Mouse (Mus musculus) lung, adult 2 months (tissue): ENCODE measurements around the gene Mrgprg. TPM values are rescaled to one million over a fixed set of nuclear protein-coding genes. Genes with fewer than 3 reads are reported as not detected.

Experiments
- DNase-seq: peaks from one replicate; pipeline ENCODE4 v3.0.0; 2022
- H3K4me1 ChIP-seq: fragments of 200-500 bp; 2 replicates; pipeline ENCODE4 v1.6.1; 2011; ENCODE audit warnings: low read length; ENCODE audit not compliant: control insufficient read depth, insufficient read depth
- H3K4me3 ChIP-seq: fragments of 200-500 bp; replicated peaks from 2 replicates; pipeline ENCODE3; 2011; ENCODE audit warnings: low read depth, mild to moderate bottlenecking, control low read depth, low read length; ENCODE audit errors: extremely low read depth
- CTCF ChIP-seq: fragments of 200-500 bp; IDR thresholded peaks from 2 replicates; pipeline ENCODE4 v1.5.1; 2011; ENCODE audit warnings: mild to moderate bottlenecking, low read length, control low read depth; ENCODE audit not compliant: insufficient read depth
- POLR2A ChIP-seq: fragments of 200-500 bp; IDR thresholded peaks from 2 replicates; pipeline ENCODE4 v1.6.1; 2011; ENCODE audit warnings: low read depth, mild to moderate bottlenecking, control low read depth, low read length, borderline replicate concordance; ENCODE audit errors: extremely low read depth
- WGBS: fragments of 180-500 bp; shearing (Covaris S2); methylation state at CpG from one replicate; pipeline ENCODE4 v1.1.7; 2018; 5-methylcytosine and 5-hydroxymethylcytosine counted together
- polyA plus RNA-seq: library from polyadenylated mRNA; depleted of rRNA; stranded (reverse); fragments of >200 nt; gene quantifications from 2 replicates; pipeline ENCODE4 v1.2.3, GENCODE M21; 2012

Gene Mrgprg
- polyA plus RNA-seq, 1 experiment: not detected

DNA sequence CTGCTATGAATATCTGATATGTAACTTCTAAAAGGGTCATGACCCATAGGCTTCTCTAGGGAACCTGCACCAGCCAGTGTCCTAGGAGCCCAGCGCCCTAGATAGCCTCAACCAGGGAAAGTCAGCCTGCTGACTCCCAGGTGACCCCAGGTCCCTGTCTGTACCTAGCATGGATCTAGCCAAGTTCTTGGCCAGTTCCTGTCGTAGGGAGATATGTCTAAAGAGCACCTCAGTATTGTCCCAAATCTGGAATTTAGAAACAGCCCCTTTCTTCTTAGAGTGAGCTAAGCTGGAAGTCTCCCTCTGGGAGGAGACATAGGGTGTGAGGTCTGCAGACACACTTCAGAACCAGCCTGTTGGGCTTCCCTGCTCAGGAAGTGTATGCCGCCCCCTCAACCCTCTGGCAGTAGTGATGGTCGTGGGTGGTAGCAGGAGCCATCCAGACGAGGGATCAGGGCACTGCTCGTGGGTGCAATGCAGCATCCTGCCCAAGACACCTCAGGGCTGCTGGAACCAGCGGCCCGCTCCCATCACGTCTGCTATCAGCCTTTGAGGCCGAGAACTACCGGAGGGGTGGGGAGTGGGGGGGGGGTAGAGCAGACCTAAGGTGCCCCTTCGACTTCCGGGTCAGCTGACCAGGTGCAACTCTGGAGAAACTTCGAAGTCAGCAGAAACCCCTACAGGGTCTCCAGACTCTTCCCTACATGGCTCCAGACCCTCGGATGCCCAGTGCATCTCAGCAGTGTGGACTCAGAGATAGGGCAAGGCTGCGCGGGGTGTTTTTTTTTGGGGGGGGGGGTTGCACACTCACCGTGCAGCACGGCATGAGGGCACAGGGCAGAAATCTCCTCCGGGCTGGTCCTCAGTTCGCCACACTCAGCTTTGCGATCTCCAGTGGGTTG is 10.4 kb downstream of the Mrgprg start, which contains the start of gene Osbpl5:
Gene Osbpl5 (minus strand): TSS at position 861 of the 902 bp plus-strand sequence.
- 25% methylated on average over 22 of the region's 22 CpGs for WGBS
- TF ChIP-seq CTCF (no peak), POLR2A (no peak)
- Histone ChIP-seq H3K4me1 (no peaks in the 10 kb centered on the region; the same call in 1 of the 2 replicates), H3K4me3 (peak within 1 kb of the TSS; percentile 55)
- no peak for DNase-seq

DNA sequence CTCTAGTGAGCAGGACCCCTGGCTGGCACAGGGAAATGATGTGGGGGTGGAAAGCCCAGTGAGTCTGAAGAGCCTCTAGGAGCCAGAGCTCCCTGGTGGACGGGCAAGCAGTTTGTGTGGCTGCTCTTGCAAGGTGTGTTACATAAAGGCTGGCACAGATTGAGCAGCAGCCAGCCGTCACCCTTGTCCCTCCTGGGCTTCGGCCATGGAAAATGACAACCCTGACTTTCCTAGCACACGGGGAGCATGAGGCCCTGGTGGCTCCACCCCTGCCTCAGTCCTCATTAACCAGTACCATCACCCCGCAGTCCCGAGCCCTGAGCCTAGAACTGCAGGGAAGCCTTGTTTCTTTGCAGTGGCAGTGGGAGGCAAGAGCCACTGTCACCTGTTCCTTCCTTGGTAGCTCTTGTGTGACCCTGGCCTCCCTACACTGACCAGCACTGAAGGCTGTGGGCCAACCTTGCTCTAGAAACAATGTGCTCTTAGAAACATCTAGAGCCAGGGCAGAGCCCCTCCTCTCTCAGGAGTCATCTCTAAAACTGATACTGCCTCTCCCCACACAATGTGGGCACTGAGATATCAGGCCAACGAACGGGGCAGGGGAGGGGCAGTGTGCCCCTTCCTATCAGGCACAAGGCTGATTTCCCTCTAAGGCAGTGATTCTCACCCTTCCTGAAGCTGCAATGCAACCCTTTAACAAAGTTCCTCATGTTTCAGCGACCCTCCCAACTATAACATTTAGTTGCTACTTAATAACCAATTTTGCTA is 11.3 kb downstream of the Mrgprg start:
- TF ChIP-seq CTCF (no peak), POLR2A (no peak)
- no peak overlapping the region for H3K4me3 ChIP-seq
- no peaks in the 10 kb centered on the region; the same call in 1 of the 2 replicates for H3K4me1 ChIP-seq
- WGBS: 77% methylated on average over 9 of the region's 9 CpGs
- no peak for DNase-seq

DNA sequence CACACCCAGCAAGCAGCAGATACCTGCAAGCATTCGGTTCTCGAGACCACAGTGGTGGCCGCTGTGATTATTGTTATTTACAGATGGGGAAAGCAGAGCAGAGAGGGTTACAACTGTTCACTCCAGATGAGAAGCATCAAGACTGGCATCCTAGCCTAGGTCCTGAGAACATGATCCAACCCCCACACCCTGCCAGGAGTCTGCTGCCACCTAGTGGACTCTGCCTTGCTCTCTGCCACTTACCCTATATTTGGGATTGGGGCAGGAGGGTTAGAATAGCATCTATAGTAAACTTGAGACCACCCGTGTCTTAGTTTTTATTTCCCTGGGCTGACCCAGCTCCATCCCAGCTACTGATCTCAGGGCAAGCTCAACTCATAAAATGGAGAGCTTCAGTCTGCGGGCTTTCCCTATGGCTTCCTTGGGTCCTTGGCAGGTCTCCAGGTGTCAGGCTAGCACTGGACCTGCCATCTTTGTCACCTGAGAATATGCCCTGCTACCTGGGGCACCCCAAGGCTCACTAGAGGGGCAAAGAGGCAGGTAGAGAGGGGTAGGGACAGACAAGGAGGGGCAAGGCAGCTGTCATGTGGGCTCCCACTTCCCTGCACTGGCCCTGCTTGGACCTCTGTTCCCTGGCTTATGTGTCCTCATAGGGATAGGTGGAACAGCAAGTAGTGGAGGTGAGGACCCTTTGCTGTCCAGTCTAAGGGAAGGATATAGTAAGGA is 12.6 kb downstream of the Mrgprg start:
- WGBS: 40% methylated on average over 5 of the region's 5 CpGs

DNA sequence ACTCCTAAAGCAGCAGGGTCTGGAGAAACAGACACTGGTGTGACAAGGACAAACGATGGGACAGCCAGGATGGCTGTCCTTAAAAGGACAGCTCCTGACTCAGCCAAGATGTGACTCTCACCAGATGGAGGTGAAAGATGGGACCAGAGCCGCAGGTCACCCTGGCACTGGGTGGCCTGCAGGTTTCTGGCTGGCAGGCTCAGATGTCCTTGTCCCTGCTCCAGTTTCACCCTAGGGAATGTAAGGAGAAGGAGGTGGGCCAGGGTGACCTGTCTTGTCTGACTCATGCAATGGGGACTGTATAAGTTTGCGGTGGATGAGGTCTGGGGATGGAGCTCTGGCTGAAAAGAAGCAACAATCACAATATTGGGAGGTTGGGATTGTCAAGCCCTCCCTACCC is 14.2 kb downstream of the Mrgprg start:
- WGBS: 87% methylated on average over 3 of the region's 3 CpGs
- no peak for TF ChIP-seq CTCF
- no peak for TF ChIP-seq POLR2A
- Histone ChIP-seq H3K4me3 (no peak overlapping the region), H3K4me1 (no peaks in the 10 kb centered on the region; the same call in 1 of the 2 replicates)
- no peak for DNase-seq

More for the DNA sequence above, 12.6 kb downstream of the Mrgprg start:
- peak; percentile 89 for TF ChIP-seq CTCF
- no peak for TF ChIP-seq POLR2A
- Histone ChIP-seq H3K4me3 (no peak overlapping the region), H3K4me1 (no peaks in the 10 kb centered on the region; the same call in 1 of the 2 replicates)
- DNase-seq: peak; percentile 51

DNA sequence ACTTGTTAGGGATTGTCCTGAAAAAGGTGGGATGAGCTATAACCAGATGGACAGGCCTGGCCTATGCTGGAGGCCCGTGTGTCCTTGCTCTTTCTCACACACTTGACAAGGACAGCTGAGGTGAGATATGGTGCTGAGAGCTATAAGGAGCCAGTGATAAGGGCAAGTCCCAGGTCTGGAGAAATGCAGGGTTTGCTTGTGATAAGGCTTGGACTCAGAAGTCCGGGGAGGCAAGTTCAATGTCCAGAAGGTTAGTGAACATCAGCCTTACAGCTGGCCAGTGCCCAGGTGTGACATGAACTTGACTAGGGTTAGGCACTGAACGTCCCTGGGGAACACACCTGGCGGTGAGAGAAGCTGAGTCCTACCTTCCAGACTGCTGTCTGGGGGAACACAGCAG is 14.7 kb downstream of the Mrgprg start:
- TF ChIP-seq CTCF (no peak), POLR2A (no peak)
- no peaks in the 10 kb centered on the region; the same call in 1 of the 2 replicates for H3K4me1 ChIP-seq
- WGBS: 57% methylated on average over 4 of the region's 4 CpGs
- DNase-seq: no peak
- H3K4me3 ChIP-seq: no peak overlapping the region

DNA sequence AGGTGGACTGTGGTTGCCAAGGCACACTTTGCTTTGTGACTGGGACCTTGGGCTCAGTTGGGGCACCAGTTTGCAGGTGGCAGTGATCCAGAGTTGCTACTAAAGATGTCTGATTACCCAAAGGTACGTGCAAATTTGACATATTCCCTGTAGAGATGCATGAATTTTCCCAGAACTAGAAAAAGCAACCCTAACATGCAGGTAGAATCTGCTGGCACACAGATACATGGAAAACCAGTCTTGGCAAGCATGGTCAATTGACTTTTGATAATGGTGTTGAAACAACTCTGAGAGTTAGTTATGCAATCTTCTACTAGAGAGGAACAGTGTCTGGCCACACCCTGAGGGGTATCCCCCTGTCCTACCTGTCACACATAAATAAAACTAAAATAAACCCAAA is 15.4 kb downstream of the Mrgprg start:
- no peaks in the 10 kb centered on the region; the same call in 1 of the 2 replicates for H3K4me1 ChIP-seq
- TF ChIP-seq CTCF: no peak
- TF ChIP-seq POLR2A: no peak
- no peak for DNase-seq
- no peak overlapping the region for H3K4me3 ChIP-seq
- 61% methylated on average over 1 of the region's 1 CpGs for WGBS

DNA sequence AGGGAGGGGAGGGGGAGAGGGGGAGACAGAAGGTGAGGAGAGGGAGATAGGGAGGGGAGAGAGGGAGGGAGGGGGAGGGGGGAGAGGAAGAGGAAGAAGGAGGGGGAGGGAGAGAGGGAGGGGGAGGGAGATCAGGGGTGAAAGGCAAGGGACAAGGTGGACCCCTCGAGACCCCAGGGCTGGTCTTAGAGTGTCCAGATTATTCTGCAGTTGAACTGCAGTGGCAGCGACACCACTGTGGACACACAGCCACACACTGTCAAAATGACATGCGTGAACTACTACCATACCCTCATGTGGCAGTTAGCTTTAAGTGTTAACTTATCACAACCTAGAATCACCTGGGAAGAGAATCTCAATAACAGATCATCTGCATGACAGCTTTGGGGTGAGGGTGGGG is 17.7 kb downstream of the Mrgprg start:
- WGBS: 63% methylated on average over 3 of the region's 3 CpGs
- DNase-seq: no peak
- H3K4me3 ChIP-seq: no peak overlapping the region
- TF ChIP-seq CTCF (no peak), POLR2A (no peak)
- no peaks in the 10 kb centered on the region; the same call in 1 of the 2 replicates for H3K4me1 ChIP-seq

DNA sequence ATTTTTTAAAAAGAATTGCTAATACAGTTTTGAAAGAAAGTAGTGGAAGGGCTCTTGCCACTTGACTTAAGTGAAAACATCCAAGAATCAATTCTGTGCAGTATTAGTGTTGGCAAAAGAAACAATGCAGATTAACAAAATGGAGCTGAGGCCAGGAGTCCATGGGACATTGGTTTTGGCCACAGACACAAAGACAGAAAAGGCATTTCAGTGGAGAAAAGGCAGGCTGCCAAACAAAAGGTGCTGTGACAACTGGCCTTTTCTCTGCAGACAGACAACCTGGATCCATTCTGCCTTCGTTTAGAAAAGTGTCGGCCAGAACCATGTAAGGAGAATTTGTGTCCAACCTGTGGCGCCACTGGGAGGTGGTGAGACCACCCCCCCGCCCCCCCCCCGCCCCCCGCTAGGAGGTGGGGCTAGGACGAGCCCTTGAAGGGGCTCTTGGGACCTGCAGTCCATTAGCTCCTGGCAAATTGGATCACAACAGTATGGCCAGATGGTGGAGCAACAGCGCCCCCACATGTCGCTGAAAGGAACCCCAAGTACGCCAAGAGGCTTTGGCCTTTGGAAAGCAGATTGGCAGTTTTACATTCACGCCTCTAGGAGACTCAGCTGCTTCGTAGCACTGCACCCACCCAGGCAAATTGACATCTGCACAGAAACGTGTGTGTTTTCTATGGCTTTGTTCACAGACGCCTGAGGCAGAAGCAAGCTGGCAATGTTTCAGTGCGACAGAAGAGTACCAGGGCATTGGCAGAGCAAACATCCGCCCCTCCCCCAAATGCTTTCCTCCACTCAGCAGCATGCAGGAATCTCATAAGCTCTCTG is 18.5 kb downstream of the Mrgprg start:
- H3K4me1 ChIP-seq: no peaks in the 10 kb centered on the region; the same call in 1 of the 2 replicates
- no peak overlapping the region for H3K4me3 ChIP-seq
- TF ChIP-seq CTCF (peak; percentile 98), POLR2A (no peak)
- 3% methylated on average over 16 of the region's 16 CpGs for WGBS
- DNase-seq: peak; percentile 90

DNA sequence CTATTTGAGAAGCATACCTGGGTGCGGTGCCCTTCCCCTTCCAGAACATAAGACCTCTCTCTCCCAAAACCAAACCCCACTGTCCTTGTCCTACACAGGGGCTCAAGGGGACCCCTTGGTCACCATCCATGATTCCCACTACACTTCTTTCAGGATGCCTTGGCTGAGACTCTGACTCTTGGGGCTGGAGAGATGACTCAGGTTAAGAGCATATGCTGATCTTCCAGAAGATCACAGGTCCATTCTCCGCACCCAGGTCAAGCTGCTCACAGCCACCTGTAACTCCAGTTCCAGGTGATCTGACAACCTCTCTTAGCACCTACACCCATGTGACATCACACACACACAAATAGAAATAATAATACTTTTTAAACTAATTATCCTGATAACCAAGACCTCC is 26.1 kb downstream of the Mrgprg start:
- DNase-seq: no peak
- no peak for TF ChIP-seq POLR2A
- TF ChIP-seq CTCF: no peak
- Histone ChIP-seq H3K4me1 (peaks cover 21% of the 10 kb centered on the region), H3K4me3 (peak overlapping the region; percentile 79)
- 30% methylated on average over 2 of the region's 2 CpGs for WGBS
